Mouse (Mus musculus): ENCODE results near the gene Sbk2.

Sbk2 gene

GRCm38 (mm10) chr7:4920976-4921823 is 43.0 kb downstream of the Sbk2 start:
- DNase-seq, result no peak

- no peak for DNase-seq
These were observed 43.7 kb downstream of the Sbk2 start for GRCm38 (mm10) chr7:4920496-4920895.

- DNase-seq, result no peak
These were observed 44.2 kb downstream of the Sbk2 start for GRCm38 (mm10) chr7:4919971-4920370.

- DNase-seq, result no peak
These were observed 45.1 kb downstream of the Sbk2 start for GRCm38 (mm10) chr7:4919096-4919495.

- no peak for DNase-seq
These were observed 45.5 kb downstream of the Sbk2 start for GRCm38 (mm10) chr7:4918681-4919080.

- DNase-seq, result no peak
These were observed 46.7 kb downstream of the Sbk2 start for GRCm38 (mm10) chr7:4917494-4917893.

- DNase-seq, result peak; percentile 57
These were observed 48.4 kb downstream of the Sbk2 start for GRCm38 (mm10) chr7:4915669-4916416.

- peak; percentile 96 for DNase-seq
These were observed 49.1 kb downstream of the Sbk2 start, which contains the start of gene Zfp628 for GRCm38 (mm10) chr7:4915007-4915665. Gene Zfp628, plus strand, starts transcription at chr7:4915217.

- DNase-seq, result no peak
These were observed 52.0 kb downstream of the Sbk2 start for GRCm38 (mm10) chr7:4912248-4912647.

- peak; percentile 80 for DNase-seq
These were observed 52.6 kb downstream of the Sbk2 start for GRCm38 (mm10) chr7:4911561-4911960.

GRCm38 (mm10) chr7:4906466-4906950 is 57.7 kb downstream of the Sbk2 start, which contains the start of gene Gm36210:
Gene Gm36210, minus strand, starts transcription at chr7:4906516.
- DNase-seq, result no peak

- DNase-seq, result no peak
These were observed 61.8 kb downstream of the Sbk2 start for GRCm38 (mm10) chr7:4902404-4902803.

GRCm38 (mm10) chr7:4901171-4901570 is 63.0 kb downstream of the Sbk2 start:
- no peak for DNase-seq

- DNase-seq, result no peak
These were observed 63.7 kb downstream of the Sbk2 start for GRCm38 (mm10) chr7:4900523-4900851.

- DNase-seq, result peak; percentile 49
These were observed 64.3 kb downstream of the Sbk2 start for GRCm38 (mm10) chr7:4899649-4900522.

GRCm38 (mm10) chr7:4898851-4899648 is 65.2 kb downstream of the Sbk2 start:
- no peak for DNase-seq

GRCm38 (mm10) chr7:4895186-4895585 is 69.0 kb downstream of the Sbk2 start:
- no peak for DNase-seq

Measured in embryo, embryonic 11 days (tissue).